Mouse (Mus musculus) heart, postnatal 10 days (tissue): ENCODE measurements around the gene Sart1. TPM values are rescaled to one million over a fixed set of nuclear protein-coding genes. Genes with fewer than 3 reads are reported as not detected.

ENCODE experiments used
- DNase-seq, 2 experiments: peaks; one replicate each; pipeline ENCODE4 v3.0.0; 2021
- intact Hi-C: fragments of 180-260 bp; cut with DNase I; formaldehyde crosslinking; loops from one replicate; pipeline ENCODE4 v1.15.1; 2025
- total RNA-seq, 2 experiments: library from RNA; stranded (reverse); gene quantifications; 2 replicates each; pipeline ENCODE4 v1.2.3; 2021

Sart1 gene
- total RNA-seq, 2 experiments from 2014 or later, result 47.7 to 50.7 TPM

DNA sequence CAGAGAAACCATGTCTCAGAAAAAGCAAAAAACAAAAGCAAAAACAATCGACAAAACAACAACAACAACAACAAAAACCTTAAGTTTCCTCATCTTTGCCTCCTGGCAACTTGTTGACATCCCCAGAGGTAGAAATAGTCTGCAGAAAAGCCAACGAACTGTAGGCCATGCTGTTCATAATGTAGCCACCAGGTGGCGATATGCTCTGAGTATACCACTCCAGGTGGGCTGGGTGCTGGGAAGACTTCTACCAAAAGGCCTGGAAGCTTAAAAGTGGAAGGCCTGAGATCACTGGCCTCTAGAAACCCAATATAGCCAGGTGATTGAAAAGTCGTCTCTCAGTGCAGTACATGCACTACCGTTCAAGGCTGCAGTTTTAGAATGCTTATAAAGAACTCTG, 50.5 kb downstream of the Sart1 start:
- intact Hi-C loops, result loop anchor here (1.0 kb wide), 1 partner anchor 10 kb away; no protein-coding TSS in a partner anchor
- DNase-seq, result peak; percentile 79 to 91

DNA sequence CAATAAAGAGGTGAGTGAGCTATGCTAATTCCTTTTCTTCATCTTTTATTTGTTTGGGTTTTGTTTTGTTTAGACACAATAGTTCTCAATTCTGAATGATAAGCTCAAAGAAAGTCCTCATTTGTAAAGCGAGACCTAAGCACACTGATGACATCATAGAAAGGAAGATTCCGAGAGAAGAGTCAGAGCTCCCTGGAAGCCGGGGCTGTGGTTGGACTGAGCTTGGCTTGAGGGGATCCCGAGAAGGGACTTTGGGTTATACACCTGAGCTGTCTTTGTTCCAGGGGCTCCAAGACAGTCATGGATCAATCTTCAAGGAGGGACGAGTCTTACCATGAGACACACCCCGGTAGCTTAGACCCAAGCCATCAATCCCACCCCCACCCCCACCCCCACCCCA, 53.1 kb downstream of the Sart1 start, which contains the start of gene Catsper1:
Catsper1 (plus strand) TSS at position 301 of the 400 bp plus-strand sequence.
- DNase-seq, result no peak
- intact Hi-C loops, result no loop called here

DNA sequence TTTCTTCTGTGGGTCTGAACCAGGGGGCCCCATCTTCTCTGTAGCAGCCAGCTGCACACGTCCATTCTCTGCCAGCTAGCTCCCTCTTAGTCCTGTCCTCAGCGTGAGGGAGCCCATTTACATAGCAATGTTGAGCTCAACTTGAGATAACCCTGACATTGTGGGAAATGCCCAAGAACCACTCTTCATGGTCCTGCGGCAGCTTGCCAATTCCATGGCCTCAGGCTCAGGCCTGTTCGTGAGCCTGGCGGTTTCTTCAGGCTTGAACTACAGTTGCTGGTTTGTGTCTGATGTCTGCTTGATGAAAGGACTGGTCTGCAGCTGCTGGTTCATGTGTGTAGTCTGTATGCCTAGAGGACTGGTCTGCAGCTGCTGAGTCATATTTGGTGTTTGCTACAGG, 53.8 kb downstream of the Sart1 start:
- intact Hi-C loops, result no loop called here
- DNase-seq, result no peak

DNA sequence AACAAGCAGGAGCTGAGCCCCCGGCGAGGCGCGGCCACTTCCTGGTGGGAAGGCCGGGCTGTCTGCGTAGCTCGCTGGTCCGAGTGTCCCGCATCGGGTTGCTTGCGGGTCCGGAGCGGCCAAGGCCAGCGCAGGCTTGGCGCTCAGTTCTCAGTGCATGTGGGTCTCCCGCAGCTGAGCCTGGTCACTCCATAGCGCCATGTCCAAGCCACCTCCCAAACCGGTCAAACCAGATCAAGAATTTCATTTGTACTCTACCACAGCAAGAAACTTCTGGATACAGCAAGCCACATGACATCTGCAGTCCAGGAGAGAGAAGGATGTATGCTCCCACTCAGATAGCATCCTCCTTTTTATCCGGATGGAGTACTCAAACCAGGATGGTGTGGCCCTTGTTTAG, 60.5 kb downstream of the Sart1 start:
- intact Hi-C loops, result loop anchor here (5.0 kb wide), 1 partner anchor 131 kb away; no protein-coding TSS in a partner anchor

More for the DNA sequence above, 60.5 kb downstream of the Sart1 start:
- no peak for DNase-seq

Other genes starting within 250 kb of the Sart1 start
- 10 to 100 TPM; 24.5 to 27.8 TPM for gene Pacs1, start 115.6 kb downstream of the Sart1 start, total RNA-seq
- gene Sf3b2, start 93.2 kb downstream of the Sart1 start, total RNA-seq, result 100 to 1,000 TPM; 129 to 136 TPM
- gene Gal3st3, start 90.4 kb downstream of the Sart1 start, total RNA-seq, result 10 to 100 TPM in 1 of 2 experiments, 1 to 10 TPM in 1; 9.4 to 14.6 TPM
- not detected for gene Catsper1, start 53.0 kb downstream of the Sart1 start, total RNA-seq
- gene Cst6, start 39.1 kb downstream of the Sart1 start, total RNA-seq, result 1 to 10 TPM; 2.6 to 3.1 TPM
- 10 to 100 TPM; 26.4 to 28.8 TPM for gene Eif1ad, start 22.0 kb downstream of the Sart1 start, total RNA-seq
- 100 to 1,000 TPM; 173 to 178 TPM for gene Banf1, start 21.5 kb downstream of the Sart1 start, total RNA-seq
- gene Tsga10ip, start 13.8 kb upstream of the Sart1 start, total RNA-seq, result not detected
- gene Drap1, start 36.3 kb upstream of the Sart1 start, total RNA-seq, result 100 to 1,000 TPM; 240 to 260 TPM
- 10 to 100 TPM; 40.3 to 43.8 TPM for gene AI837181, start 36.4 kb upstream of the Sart1 start, total RNA-seq
- gene Fosl1, start 58.8 kb upstream of the Sart1 start, total RNA-seq, result not detected
- 10 to 100 TPM; 12.5 to 14.5 TPM for gene Ccdc85b, start 69.2 kb upstream of the Sart1 start, total RNA-seq
- gene Fibp, start 71.9 kb upstream of the Sart1 start, total RNA-seq, result 10 to 100 TPM; 90.2 to 91.5 TPM
- under 1 TPM; 0.41 to 0.45 TPM for gene Ctsw, start 79.8 kb upstream of the Sart1 start, total RNA-seq
- 10 to 100 TPM; 28.6 to 32.7 TPM for gene Efemp2, start 85.3 kb upstream of the Sart1 start, total RNA-seq
- 10 to 100 TPM; 24.3 to 25.5 TPM for gene Mus81, start 99.7 kb upstream of the Sart1 start, total RNA-seq
- 100 to 1,000 TPM; 497 to 519 TPM for gene Cfl1, start 101.8 kb upstream of the Sart1 start, total RNA-seq
- gene 1700020D05Rik, start 115.1 kb upstream of the Sart1 start, total RNA-seq, result 1 to 10 TPM in 1 of 2 experiments, under 1 TPM in 1; 0.69 to 1.2 TPM
- 1 to 10 TPM; 6.1 to 7.7 TPM for gene Snx32, start 121.8 kb upstream of the Sart1 start, total RNA-seq
- not detected for gene Ovol1, start 171.9 kb upstream of the Sart1 start, total RNA-seq
- 1 to 10 TPM; 4.1 to 4.5 TPM for gene Ap5b1, start 179.3 kb upstream of the Sart1 start, total RNA-seq
- 10 to 100 TPM; 63.6 to 76.0 TPM for gene Rnaseh2c, start 213.2 kb upstream of the Sart1 start, total RNA-seq
- 10 to 100 TPM; 34.2 to 43.5 TPM for gene Kat5, start 221.5 kb upstream of the Sart1 start, total RNA-seq
- 10 to 100 TPM; 32.6 to 38.2 TPM for gene Rela, start 248.8 kb upstream of the Sart1 start, total RNA-seq